Mouse (Mus musculus) heart, postnatal 0 days (tissue): ENCODE measurements around the gene Cluh. TPM values are rescaled to one million over a fixed set of nuclear protein-coding genes. Genes with fewer than 3 reads are reported as not detected.

ENCODE experiments used
- ATAC-seq: fragments of 200-750 bp; cut with Nextera tagmentation; 2 replicates; pipeline ENCODE4 v1.8.0; 2017; ENCODE audit warnings: low read depth, moderate number of reproducible peaks, moderate library complexity; ENCODE audit not compliant: insufficient read depth
- DNase-seq: peaks from one replicate; pipeline ENCODE4 v3.0.0-alpha.2; 2016; ENCODE audit warnings: low spot score
- H3K27ac ChIP-seq: fragments of 300-500 bp; sonication (generic); 2 replicates; pipeline ENCODE4 v1.5.1; 2014; ENCODE audit warnings: low read depth, mild to moderate bottlenecking
- H3K27me3 ChIP-seq: fragments of 300-500 bp; sonication (generic); 2 replicates; pipeline ENCODE4 v1.6.1; 2014; ENCODE audit warnings: low read length, mixed read lengths; ENCODE audit not compliant: control insufficient read depth, insufficient read depth
- H3K36me3 ChIP-seq: fragments of 300-500 bp; sonication (generic); replicated peaks from 2 replicates; pipeline ENCODE4 v1.6.1; 2014; ENCODE audit warnings: low read length, mixed read lengths; ENCODE audit not compliant: control insufficient read depth, insufficient read depth
- H3K4me1 ChIP-seq: fragments of 300-500 bp; sonication (generic); 2 replicates; pipeline ENCODE4 v1.6.1; 2014; ENCODE audit warnings: antibody characterized with exemption; ENCODE audit not compliant: control insufficient read depth, insufficient read depth
- H3K4me2 ChIP-seq: fragments of 300-500 bp; sonication (generic); 2 replicates; pipeline ENCODE4 v1.6.1; 2014; ENCODE audit warnings: low read depth, mild to moderate bottlenecking, low read length, moderate library complexity
- H3K4me3 ChIP-seq: fragments of 300-500 bp; sonication (generic); 2 replicates; pipeline ENCODE4 v1.5.1; 2014; ENCODE audit warnings: low read depth, low read length
- H3K9ac ChIP-seq: fragments of 300-500 bp; sonication (generic); replicated peaks from 2 replicates; pipeline ENCODE4 v1.6.1; 2014; ENCODE audit warnings: low read depth, low read length, mixed read lengths
- H3K9me3 ChIP-seq: fragments of 300-500 bp; sonication (generic); replicated peaks from 2 replicates; pipeline ENCODE4 v1.6.1; 2016; ENCODE audit warnings: low read length; ENCODE audit not compliant: control insufficient read depth
- CTCF ChIP-seq: IDR thresholded peaks from 2 replicates; pipeline ENCODE4 v1.5.1; 2016; ENCODE audit warnings: antibody characterized with exemption, control low read depth, low read depth
- EP300 ChIP-seq: IDR thresholded peaks from 2 replicates; pipeline ENCODE4 v1.6.1; 2016; ENCODE audit warnings: antibody characterized with exemption, low read depth
- whole genome bisulfite sequencing: fragments of 180-500 bp; shearing (Covaris S2); extraction: QIAGEN DNeasy Blood & Tissue Kit; methylation state at CpG from one replicate; pipeline ENCODE4 v1.1.7; 2014; 5-methylcytosine and 5-hydroxymethylcytosine counted together
- polyA plus RNA-seq: library from polyadenylated mRNA; unstranded; fragments of >200 nt; fragmentation: Nextera tagmentation; extraction: Ambion mirVana; gene quantifications from 2 replicates; pipeline ENCODE4 v1.2.1, GENCODE M21; 2015
- total RNA-seq: library from RNA; depleted of rRNA; stranded (reverse); fragments of >200 nt; gene quantifications from 2 replicates; pipeline ENCODE4 v1.2.3, GENCODE M21; 2014; ENCODE audit warnings: low replicate concordance

The Cluh gene
- total and polyA plus RNA-seq, 2 experiments from 2014 or later: 61.4 to 241 TPM

DNA sequence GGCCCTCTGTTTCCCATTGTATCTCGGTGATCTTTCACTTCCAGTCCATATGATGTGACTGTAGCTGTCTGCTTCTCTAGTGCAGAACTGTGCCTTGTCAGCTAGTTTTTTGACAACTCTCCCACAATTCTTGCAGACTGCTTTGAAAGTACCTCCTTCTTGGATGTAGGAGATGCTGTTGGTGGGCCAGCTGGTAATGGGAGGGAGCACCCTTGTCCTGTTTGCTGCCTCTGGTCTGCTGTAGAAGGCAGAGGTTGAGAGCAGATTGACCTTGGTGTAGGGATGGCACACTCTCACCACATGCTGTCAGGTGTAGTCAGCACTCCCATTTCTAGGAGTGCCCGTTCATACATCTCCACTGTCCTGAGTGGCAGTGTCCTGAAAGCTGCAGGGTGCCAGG lies 19.7 kb downstream of the Cluh start:
- Histone ChIP-seq H3K4me3 (no peak overlapping the region), H3K4me2 (no peak overlapping the region), H3K27me3 (no peaks in the 10 kb centered on the region), H3K9ac (no peak overlapping the region), H3K27ac (no peak overlapping the region), H3K36me3 (peaks cover 68% of the 10 kb centered on the region), H3K9me3 (no peaks in the 10 kb centered on the region), H3K4me1 (no peaks in the 10 kb centered on the region)
- 76% methylated on average over 2 of the region's 2 CpGs for WGBS
- ATAC-seq (no peak), DNase-seq (no peak)
- TF ChIP-seq EP300: no peak
- no peak for TF ChIP-seq CTCF

GRCm38 (mm10) chr11:74670151-74670550 lies 20.9 kb downstream of the Cluh start:
- Histone ChIP-seq H3K9me3 (no peaks in the 10 kb centered on the region), H3K4me2 (no peak overlapping the region), H3K27me3 (no peaks in the 10 kb centered on the region), H3K9ac (no peak overlapping the region), H3K4me1 (no peaks in the 10 kb centered on the region), H3K27ac (no peak overlapping the region), H3K36me3 (peaks cover 68% of the 10 kb centered on the region), H3K4me3 (no peak overlapping the region)
- DNase-seq (no peak), ATAC-seq (no peak)
- TF ChIP-seq EP300 (no peak), CTCF (no peak)

DNA sequence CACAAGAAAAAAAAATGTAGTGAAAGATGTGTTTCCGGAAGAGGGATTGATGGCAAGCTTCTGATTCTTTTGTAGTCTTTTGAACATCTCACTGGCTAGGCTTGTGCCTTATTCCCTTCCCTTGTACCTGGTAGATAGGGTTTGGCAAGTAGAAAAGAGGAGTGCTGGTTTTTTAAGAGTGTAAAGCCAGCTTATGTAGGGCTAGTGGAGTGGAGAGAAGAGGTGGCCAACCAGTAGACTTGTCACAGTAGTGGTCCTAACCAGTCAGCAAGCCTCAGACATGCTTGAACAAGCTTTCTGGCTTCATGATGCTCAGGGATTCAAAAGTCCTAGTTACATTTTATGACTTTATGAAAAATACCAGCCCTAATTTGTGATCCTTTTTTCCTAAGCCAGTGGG lies 21.7 kb downstream of the Cluh start:
- 74% methylated on average over 1 of the region's 1 CpGs for WGBS
- H3K4me2 ChIP-seq: no peak overlapping the region
- ATAC-seq: no peak

DNA sequence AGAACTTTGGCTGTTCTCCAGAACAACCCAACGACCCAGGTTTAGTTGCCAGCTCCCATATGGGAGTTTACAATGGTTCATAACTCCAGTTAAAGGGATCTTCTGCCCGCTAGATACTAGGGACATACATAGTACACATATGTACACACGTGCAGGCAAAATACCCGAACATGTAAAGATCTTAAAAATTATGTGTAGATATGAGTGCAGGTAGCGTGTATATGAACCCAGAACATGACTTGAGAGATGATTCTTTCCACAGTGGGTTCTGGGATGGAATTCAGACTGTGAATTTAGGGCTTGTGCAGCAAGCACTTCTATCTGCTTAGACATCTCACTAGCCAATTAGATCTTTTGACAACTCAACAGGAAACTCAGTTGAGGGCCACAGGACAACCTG lies 22.5 kb downstream of the Cluh start:
- H3K4me2 ChIP-seq: no peak overlapping the region
- TF ChIP-seq EP300 (no peak), CTCF (no peak)
- no peak overlapping the region for H3K9ac ChIP-seq
- H3K4me1 ChIP-seq: no peaks in the 10 kb centered on the region
- no peak overlapping the region for H3K4me3 ChIP-seq
- DNase-seq (no peak), ATAC-seq (no peak)
- H3K36me3 ChIP-seq: peaks cover 61% of the 10 kb centered on the region
- no peak overlapping the region for H3K27ac ChIP-seq
- no peaks in the 10 kb centered on the region for H3K9me3 ChIP-seq
- H3K27me3 ChIP-seq: no peaks in the 10 kb centered on the region
- WGBS: 79% methylated on average over 5 of the region's 5 CpGs

More for the DNA sequence above, 21.7 kb downstream of the Cluh start:
- no peaks in the 10 kb centered on the region for H3K27me3 ChIP-seq
- DNase-seq: no peak
- H3K4me3 ChIP-seq: no peak overlapping the region
- no peak for TF ChIP-seq CTCF
- TF ChIP-seq EP300: no peak
- no peak overlapping the region for H3K27ac ChIP-seq
- H3K36me3 ChIP-seq: peaks cover 66% of the 10 kb centered on the region
- H3K4me1 ChIP-seq: no peaks in the 10 kb centered on the region
- H3K9me3 ChIP-seq: no peaks in the 10 kb centered on the region
- no peak overlapping the region for H3K9ac ChIP-seq

DNA sequence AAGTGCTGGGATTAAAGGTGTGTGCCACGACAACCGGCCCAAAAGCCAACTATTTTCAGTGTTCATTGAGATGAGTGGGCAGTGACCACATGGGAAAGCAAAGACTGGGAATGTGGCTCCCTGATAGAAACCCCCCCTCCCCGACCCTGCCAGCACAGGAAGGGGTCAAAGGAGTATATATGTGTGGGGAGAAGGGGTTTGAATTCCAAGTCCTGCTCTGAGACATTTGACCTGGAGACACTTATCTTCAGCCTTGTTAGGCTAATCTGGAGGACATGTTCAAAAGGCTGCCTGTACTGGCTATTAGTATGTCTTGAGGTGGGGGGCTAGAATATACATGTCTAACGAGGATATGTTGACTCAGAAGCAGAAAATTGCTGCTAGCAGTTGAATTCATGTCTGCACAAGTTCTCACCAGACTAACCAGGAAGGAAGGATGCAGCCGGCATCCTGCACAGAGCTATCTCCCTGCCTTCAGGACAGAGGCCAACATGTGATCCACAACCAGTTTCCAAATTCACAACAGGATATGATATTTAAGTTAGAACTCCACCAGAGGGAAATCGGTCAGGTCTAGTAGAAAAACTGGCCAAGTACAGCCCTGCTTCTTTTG lies 23.7 kb downstream of the Cluh start:
- no peaks in the 10 kb centered on the region for H3K27me3 ChIP-seq
- ATAC-seq: peak; percentile 27; the same call in 1 of the 2 replicates
- no peak overlapping the region for H3K9ac ChIP-seq
- H3K9me3 ChIP-seq: no peaks in the 10 kb centered on the region
- WGBS: 64% methylated on average over 6 of the region's 6 CpGs
- no peak overlapping the region for H3K4me3 ChIP-seq
- peaks cover 61% of the 10 kb centered on the region for H3K36me3 ChIP-seq
- no peak overlapping the region for H3K4me2 ChIP-seq
- TF ChIP-seq CTCF (no peak), EP300 (no peak)
- no peak for DNase-seq
- H3K4me1 ChIP-seq: no peaks in the 10 kb centered on the region
- H3K27ac ChIP-seq: no peak overlapping the region

DNA sequence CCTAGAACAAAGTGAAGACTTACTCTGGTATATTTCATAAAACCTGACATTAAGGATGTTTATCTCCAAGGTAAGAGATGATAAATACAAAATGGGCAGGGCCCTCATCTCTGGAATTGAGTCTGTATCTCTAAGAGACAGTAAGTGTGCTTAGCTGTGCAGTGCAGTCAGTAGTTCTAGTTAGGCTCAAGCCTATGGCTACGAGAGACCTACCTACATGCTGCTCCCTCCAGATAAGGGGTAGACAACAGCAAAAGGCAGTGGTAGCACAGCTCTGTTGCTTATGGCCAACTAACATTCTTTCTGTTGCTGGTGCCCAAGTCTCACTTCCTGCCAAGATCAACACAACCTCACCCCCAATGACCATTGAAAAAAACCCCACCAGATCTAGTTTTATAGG lies 24.3 kb downstream of the Cluh start:
- TF ChIP-seq EP300 (no peak), CTCF (no peak)
- Histone ChIP-seq H3K27me3 (no peaks in the 10 kb centered on the region), H3K27ac (no peak overlapping the region), H3K36me3 (peaks cover 61% of the 10 kb centered on the region), H3K4me2 (no peak overlapping the region), H3K4me1 (no peaks in the 10 kb centered on the region), H3K4me3 (no peak overlapping the region), H3K9me3 (no peaks in the 10 kb centered on the region), H3K9ac (no peak overlapping the region)
- ATAC-seq (no peak), DNase-seq (no peak)
- 55% methylated on average over 1 of the region's 1 CpGs for WGBS
